Mouse (Mus musculus): Measurements from ENCODE around the gene Arid3a.

GRCm38 (mm10) chr10:79910556-79910955 lies 16.3 kb upstream of the Arid3a start, which contains the start of gene Gm26602:
- TF ChIP-seq POLR2A (IDR thresholded peaks at IDR 0.05; ENCODE audit: insufficient read depth, low read length) = no peak
- no peak for TF ChIP-seq CTCF (IDR thresholded peaks at IDR 0.05; ENCODE audit: low read depth, low read length)
